Mouse (Mus musculus) CH12.LX (cell line): ENCODE results near the gene Fli1. TPM values are rescaled to one million over a fixed set of nuclear protein-coding genes. Genes with fewer than 3 reads are reported as not detected.

Experiments
- DNase-seq: peaks from one replicate; pipeline ENCODE4 v3.0.0-alpha.2; 2013; ENCODE audit errors: extremely low read depth
- H3K27ac ChIP-seq: 2 replicates; pipeline ENCODE4 v1.5.1; 2012; ENCODE audit warnings: low read depth, mild to moderate bottlenecking, control low read depth, moderate library complexity; ENCODE audit not compliant: insufficient read depth
- H3K27me3 ChIP-seq: replicated peaks from 2 replicates; pipeline ENCODE3; 2012; ENCODE audit warnings: inconsistent platforms
- H3K36me3 ChIP-seq, 2 experiments: replicated peaks in 1 of 2; 2 replicates each; pipeline versions ENCODE3 to v1.6.1; 2012; ENCODE audit warnings: inconsistent platforms in 1 of 2, low read length in 1 of 2, mild to moderate bottlenecking in 1 of 2, mixed read lengths in 1 of 2, moderate library complexity in 1 of 2; ENCODE audit not compliant: control insufficient read depth in 1 of 2, insufficient read depth in 1 of 2
- H3K4me1 ChIP-seq, 2 experiments: 2 replicates each; pipeline ENCODE4 v1.6.1; 2012; ENCODE audit warnings: inconsistent platforms in 1 of 2, moderate library complexity in 1 of 2; ENCODE audit not compliant: insufficient read depth in 2 of 2, control insufficient read depth in 1 of 2
- H3K4me2 ChIP-seq: 2 replicates; pipeline ENCODE4 v1.6.1; 2012; ENCODE audit warnings: low read depth, mild to moderate bottlenecking, control low read depth; ENCODE audit not compliant: poor library complexity, insufficient read depth, severe bottlenecking
- H3K4me3 ChIP-seq, 3 experiments: fragments of 150-350 bp in 1 of 3; sonication (generic) in 1 of 3; replicated peaks in 1 of 3; 2 replicates each; pipeline versions ENCODE3 to v1.5.1; 2011 to 2012; ENCODE audit warnings: low read depth in 2 of 3, low read length in 2 of 3, mild to moderate bottlenecking in 2 of 3, moderate library complexity in 2 of 3, control low read depth in 1 of 3, improper control_type of control experiment in 1 of 3, inconsistent platforms in 1 of 3, mixed read lengths in 1 of 3; ENCODE audit not compliant: poor library complexity in 1 of 3
- H3K79me2 ChIP-seq: replicated peaks from 2 replicates; pipeline ENCODE4 v1.6.1; 2012; ENCODE audit warnings: mild to moderate bottlenecking, moderate library complexity; ENCODE audit not compliant: control insufficient read depth, poor library complexity, insufficient read depth, severe bottlenecking; ENCODE audit errors: extremely low read depth
- H3K9ac ChIP-seq: 2 replicates; pipeline ENCODE4 v1.6.1; 2012; ENCODE audit warnings: low read depth, mild to moderate bottlenecking, control low read depth, moderate library complexity; ENCODE audit not compliant: insufficient read depth
- H3K9me3 ChIP-seq: replicated peaks from 2 replicates; pipeline ENCODE3; 2012; ENCODE audit warnings: low read length, inconsistent platforms, mixed read lengths
- BHLHE40 ChIP-seq: IDR thresholded peaks from 2 replicates; pipeline ENCODE4 v1.6.1; 2011; ENCODE audit warnings: mild to moderate bottlenecking, low read depth, low read length, improper control_type of control experiment
- CHD1 ChIP-seq: IDR thresholded peaks from 2 replicates; pipeline ENCODE4 v1.6.1; 2012; ENCODE audit warnings: low read depth, low read length, improper control_type of control experiment, inconsistent platforms
- CHD2 ChIP-seq: IDR thresholded peaks from 2 replicates; pipeline ENCODE4 v1.6.1; 2011; ENCODE audit warnings: low read length, improper control_type of control experiment
- E2F4 ChIP-seq: IDR thresholded peaks from 2 replicates; pipeline ENCODE4 v1.6.1; 2011; ENCODE audit warnings: low read depth, low read length, improper control_type of control experiment; ENCODE audit not compliant: insufficient replicate concordance
- EP300 ChIP-seq: IDR thresholded peaks from 2 replicates; pipeline ENCODE4 v1.6.1; 2011; ENCODE audit warnings: low read length, improper control_type of control experiment
- IRF4 ChIP-seq: IDR thresholded peaks from 2 replicates; pipeline ENCODE4 v1.6.1; 2014; ENCODE audit warnings: low read depth, mild to moderate bottlenecking, inconsistent platforms, low read length, improper control_type of control experiment
- JUN ChIP-seq: IDR thresholded peaks from 2 replicates; pipeline ENCODE4 v1.6.1; 2011; ENCODE audit warnings: low read depth, mild to moderate bottlenecking, low read length, improper control_type of control experiment, moderate library complexity; ENCODE audit not compliant: insufficient read depth
- JUND ChIP-seq: conservative IDR thresholded peaks from 2 replicates; pipeline ENCODE4 v1.6.1; 2011; ENCODE audit warnings: low read depth, low read length, improper control_type of control experiment
- MAFK ChIP-seq: IDR thresholded peaks from 2 replicates; pipeline ENCODE4 v1.6.1; 2011; ENCODE audit warnings: low read length, improper control_type of control experiment; ENCODE audit not compliant: insufficient replicate concordance
- MEF2A ChIP-seq: IDR thresholded peaks from 2 replicates; pipeline ENCODE4 v1.6.1; 2014; ENCODE audit warnings: low read depth, mild to moderate bottlenecking, inconsistent platforms, low read length, improper control_type of control experiment, borderline replicate concordance
- MYC ChIP-seq: IDR thresholded peaks from 2 replicates; pipeline ENCODE4 v1.6.1; 2011; ENCODE audit warnings: low read depth, mild to moderate bottlenecking, improper control_type of control experiment, low read length
- NELFE ChIP-seq: IDR thresholded peaks from 2 replicates; pipeline ENCODE4 v1.6.1; 2011; ENCODE audit warnings: low read depth, low read length, improper control_type of control experiment
- RAD21 ChIP-seq: IDR thresholded peaks from 2 replicates; pipeline ENCODE4 v1.6.1; 2011; ENCODE audit warnings: low read depth, mild to moderate bottlenecking, low read length, improper control_type of control experiment, moderate library complexity
- RCOR1 ChIP-seq: conservative IDR thresholded peaks from 2 replicates; pipeline ENCODE4 v1.6.1; 2012; ENCODE audit warnings: low read depth, mild to moderate bottlenecking, inconsistent platforms, low read length, improper control_type of control experiment
- SMC3 ChIP-seq: IDR thresholded peaks from 2 replicates; pipeline ENCODE4 v1.6.1; 2011; ENCODE audit warnings: low read depth, low read length, improper control_type of control experiment
- TBP ChIP-seq: conservative IDR thresholded peaks from 2 replicates; pipeline ENCODE4 v1.6.1; 2011; ENCODE audit warnings: low read depth, low read length, improper control_type of control experiment
- TCF12 ChIP-seq: IDR thresholded peaks from 2 replicates; pipeline ENCODE4 v1.6.1; 2014; ENCODE audit warnings: low read depth, mild to moderate bottlenecking, inconsistent platforms, low read length, improper control_type of control experiment
- UBTF ChIP-seq: IDR thresholded peaks from 2 replicates; pipeline ENCODE4 v1.6.1; 2012; ENCODE audit warnings: low read depth, mild to moderate bottlenecking, inconsistent platforms, low read length, improper control_type of control experiment, moderate library complexity
- ZNF384 ChIP-seq: IDR thresholded peaks from 2 replicates; pipeline ENCODE4 v1.6.1; 2012; ENCODE audit warnings: low read depth, low read length, improper control_type of control experiment, inconsistent platforms
- dilution Hi-C: fragments of 300-500 bp; cut with MboI; formaldehyde crosslinking; loops from 2 replicates; pipeline ENCODE4 v1.14.3; 2020; ENCODE audit warnings: low sequenced_read_pairs; ENCODE audit not compliant: extremely low pct_unique_long_range_greater_than_20kb, extremely low pct_ligation_motif_present
- in situ Hi-C: fragments of 300-500 bp; cut with MboI; formaldehyde crosslinking; loops from 3 replicates; pipeline ENCODE4 v1.14.3; 2019; ENCODE audit warnings: low sequenced_read_pairs, low pct_ligation_motif_present, low pct_unique_long_range_greater_than_20kb, mixed read lengths
- polyA plus RNA-seq: library from polyadenylated mRNA; unstranded; fragments of >175 nt; gene quantifications from 2 replicates; pipeline ENCODE4 v1.2.1, GENCODE M21; 2012; ENCODE audit warnings: low read depth; ENCODE audit not compliant: insufficient read length
- total RNA-seq, 2 experiments: library from RNA; depleted of rRNA; stranded (reverse); fragments of 300-350 nt in 1 of 2; fragments of >200 nt in 1 of 2; gene quantifications; 2 replicates each; pipeline ENCODE4 v1.2.3; 2012 to 2014

Fli1 gene
- total and polyA plus RNA-seq, 3 experiments: 20.3 to 29.3 (median 20.8) TPM

DNA sequence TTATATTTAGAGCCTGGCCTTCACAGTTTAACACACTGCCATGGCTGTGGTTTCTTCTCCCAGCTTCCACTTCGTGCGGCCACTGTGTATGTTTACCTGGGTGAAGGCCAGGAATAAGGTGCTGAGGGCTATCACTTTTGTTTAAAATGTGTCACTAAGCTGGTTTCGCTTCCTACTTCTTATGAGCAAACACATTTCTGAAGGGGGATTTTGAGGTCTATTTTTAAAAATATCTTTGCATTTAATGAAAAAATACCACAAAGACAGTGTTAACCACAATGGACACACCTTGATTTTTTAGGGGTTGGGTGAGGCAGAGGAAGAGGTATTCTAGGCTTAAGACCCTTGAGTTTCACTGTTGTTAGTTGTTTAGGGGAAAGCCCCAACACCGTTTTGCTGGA is 147.9 kb downstream of the Fli1 start:
- DNase-seq: peak; percentile 74
- no peaks in the 10 kb centered on the region for H3K9me3 ChIP-seq
- no peaks in the 10 kb centered on the region for H3K79me2 ChIP-seq
- dilution Hi-C loops (no loop called here), in situ Hi-C loops (loop anchor here (5.0 kb wide), 1 partner anchor 548 kb away; no protein-coding TSS in a partner anchor)
- no peak overlapping the region for H3K9ac ChIP-seq
- H3K27me3 ChIP-seq: no peaks in the 10 kb centered on the region
- H3K4me1 ChIP-seq: peaks cover 36 to 68% of the 10 kb centered on the region in 2 experiments
- H3K36me3 ChIP-seq: no peaks in the 10 kb centered on the region
- no peak overlapping the region for H3K4me3 ChIP-seq
- peak overlapping the region; percentile 59 for H3K4me2 ChIP-seq
- peak overlapping the region; percentile 49 for H3K27ac ChIP-seq
- TF ChIP-seq E2F4: no peak
- peak; percentile 23; the same call in 1 of the 2 replicates for TF ChIP-seq JUN
- TF ChIP-seq RCOR1: 0 out of 2 replicates have a peak, but pooled peaks have one; percentile 5
- TF ChIP-seq EP300: peak; percentile 86
- TF ChIP-seq BHLHE40: peak; percentile 42; the same call in 1 of the 2 replicates
- TF ChIP-seq IRF4: peak; percentile 90
- 0 out of 2 replicates have a peak, but pooled peaks have one; percentile 18 for TF ChIP-seq TCF12
- no peak for TF ChIP-seq CHD1
- no peak for TF ChIP-seq UBTF
- no peak for TF ChIP-seq NELFE
- TF ChIP-seq JUND: no peak
- TF ChIP-seq RAD21: no peak
- TF ChIP-seq ZNF384: peak; percentile 37
- no peak for TF ChIP-seq MAFK
- TF ChIP-seq MEF2A: peak; percentile 95

DNA sequence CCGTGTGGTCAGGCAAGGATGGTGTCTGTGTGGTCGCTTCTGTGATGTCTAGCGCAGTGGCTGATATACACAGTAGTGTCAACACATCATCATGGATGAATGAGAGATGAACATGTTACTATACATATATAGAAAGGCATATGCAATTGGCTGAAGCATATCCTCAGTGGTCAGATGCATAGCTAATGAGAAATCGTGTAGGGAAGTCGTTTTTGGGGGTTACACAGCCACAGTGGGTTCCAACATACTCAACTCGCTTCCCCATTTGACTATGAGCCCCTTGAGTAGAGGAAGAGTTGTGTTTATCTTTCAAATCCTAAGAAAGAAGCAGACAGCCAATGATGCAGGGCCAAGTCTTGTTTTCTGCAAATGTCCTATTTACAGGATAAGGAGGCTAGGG is 149.9 kb downstream of the Fli1 start:
- Histone ChIP-seq H3K36me3 (no peaks in the 10 kb centered on the region), H3K27me3 (no peaks in the 10 kb centered on the region), H3K27ac (no peak overlapping the region), H3K4me3 (no peak overlapping the region), H3K79me2 (no peaks in the 10 kb centered on the region), H3K9ac (no peak overlapping the region), H3K9me3 (no peaks in the 10 kb centered on the region), H3K4me1 (peaks cover 32 to 62% of the 10 kb centered on the region in 2 experiments), H3K4me2 (no peak overlapping the region)
- DNase-seq: no peak
- in situ Hi-C loops (no loop called here), dilution Hi-C loops (no loop called here)
- TF ChIP-seq JUN: no peak
- TF ChIP-seq CHD2: no peak
- no peak for TF ChIP-seq MYC
- no peak for TF ChIP-seq TBP
- TF ChIP-seq SMC3: no peak
- TF ChIP-seq CHD1: no peak
